Mouse (Mus musculus): ENCODE measurements at regions not wholly inside any gene's neighbourhood (a gene's known extent, or its start where the extent isn't known, plus 50 kb on each side); places are given as distances from the start of the nearest gene placed in this dataset.

DNA sequence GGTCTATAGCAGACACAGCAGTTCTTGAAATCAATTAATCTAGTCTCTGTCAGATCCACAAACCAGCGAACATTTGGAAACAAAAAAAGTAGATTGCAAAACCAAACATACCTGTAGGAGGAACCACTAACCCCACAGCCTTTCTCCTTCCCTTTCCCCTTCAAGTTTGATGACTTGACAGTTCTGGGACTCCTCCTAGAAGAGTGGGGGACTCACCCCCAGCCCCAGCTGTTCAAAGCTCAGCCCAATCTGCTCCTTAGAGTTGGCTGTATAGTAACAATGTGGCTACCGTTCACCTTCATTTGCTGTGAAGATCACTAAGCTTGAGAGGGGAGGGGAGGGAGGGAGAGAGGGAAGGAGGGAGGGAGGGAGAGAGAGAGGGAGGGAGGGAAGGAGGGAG is 259.3 kb downstream of the Gm11361 start:
- no peak for DNase-seq

DNA sequence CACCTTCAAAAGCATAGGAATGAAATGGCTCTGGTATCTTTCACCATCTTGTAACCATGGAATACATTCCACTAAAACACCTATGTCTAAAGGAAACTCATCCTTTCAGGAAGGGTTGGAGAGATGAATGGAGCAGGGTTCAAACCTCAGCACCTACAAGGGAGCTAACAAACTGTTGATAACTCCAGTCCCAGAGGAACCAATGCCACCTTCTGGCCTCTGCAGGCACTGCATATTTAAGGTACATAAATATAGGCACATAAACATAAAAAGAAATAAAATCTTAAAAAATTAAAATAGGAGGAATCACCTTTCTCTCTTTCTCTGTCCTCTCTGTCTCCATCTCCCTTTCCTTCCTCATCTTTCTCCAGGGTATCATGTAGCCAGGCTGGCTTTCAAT is 256.9 kb downstream of the Gm11361 start:
- DNase-seq: no peak

DNA sequence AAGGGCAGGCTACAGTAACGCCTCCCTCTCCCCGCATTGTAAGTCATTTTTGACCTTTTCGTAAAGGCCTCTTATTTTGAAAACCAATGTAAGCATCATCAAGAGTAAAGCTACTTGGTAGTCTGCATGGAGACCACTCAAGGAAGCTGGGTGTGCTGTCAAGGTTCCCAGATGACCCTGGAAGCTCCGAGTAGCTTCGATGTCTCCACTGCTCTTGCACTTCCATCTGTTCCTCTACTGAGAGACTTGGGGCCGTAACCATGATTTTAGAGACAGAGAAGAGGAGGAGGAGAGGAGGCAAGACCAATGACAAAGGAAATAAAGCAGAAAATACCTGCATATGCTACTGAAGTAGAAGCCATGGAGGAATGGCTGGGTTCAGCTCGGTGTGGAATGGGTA is 256.0 kb downstream of the Gm11361 start:
- DNase-seq: no peak

DNA sequence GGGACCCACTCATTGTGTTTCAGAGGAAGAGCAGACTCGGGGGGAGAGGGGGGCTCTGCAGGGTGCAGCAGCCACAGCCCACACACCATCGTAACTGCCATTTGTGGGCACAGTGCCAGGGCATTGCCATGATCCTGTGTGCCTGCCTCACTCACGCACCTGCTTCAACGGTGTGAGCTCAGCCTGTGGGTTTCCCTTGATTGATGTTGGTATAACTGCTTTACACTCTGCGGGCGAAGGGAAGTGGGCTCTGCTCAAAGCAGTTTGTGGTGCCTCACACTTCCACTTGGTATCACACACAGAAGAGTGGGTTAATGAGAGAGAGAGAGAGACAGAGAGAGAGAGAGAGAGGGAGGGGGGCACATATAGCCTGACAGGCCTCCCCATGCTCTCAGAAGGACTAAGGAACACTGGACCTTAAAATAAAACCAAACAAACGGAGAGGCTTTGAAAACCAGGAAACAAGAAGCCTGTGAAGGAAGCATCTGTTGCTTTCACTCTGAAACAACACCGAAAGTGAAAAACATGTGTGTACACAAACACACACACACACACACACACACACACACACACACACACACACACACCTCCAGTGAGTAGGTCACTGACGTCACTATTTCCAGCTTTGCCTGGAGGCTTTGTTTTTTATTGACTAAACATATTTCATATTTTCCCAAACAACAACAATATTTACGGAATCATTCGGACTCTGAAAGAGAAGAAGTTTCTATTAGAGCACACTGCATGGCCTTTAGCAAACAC is 255.4 kb downstream of the Gm11361 start:
- peak in 1 of 2 experiments; percentile 36 for DNase-seq

DNA sequence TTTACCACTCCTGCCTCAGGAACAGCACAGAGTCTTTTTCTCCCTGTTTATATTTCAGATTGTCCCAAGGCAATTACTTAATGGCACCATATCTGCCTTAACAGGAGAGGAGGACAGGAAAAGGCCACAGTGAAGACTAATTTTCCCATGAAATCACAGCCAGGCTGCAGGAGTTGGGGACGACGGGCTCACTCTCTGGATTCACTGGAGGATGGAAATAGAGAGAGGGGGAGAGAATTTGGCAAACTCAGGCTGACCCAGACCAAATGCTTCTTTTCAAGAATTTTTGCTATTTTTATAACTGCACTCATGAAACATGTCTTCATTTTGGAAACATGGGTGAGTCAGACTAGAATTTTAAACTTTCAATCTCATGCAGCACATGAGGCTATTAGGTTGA is 250.9 kb downstream of the Gm11361 start:
- no peak for DNase-seq

DNA sequence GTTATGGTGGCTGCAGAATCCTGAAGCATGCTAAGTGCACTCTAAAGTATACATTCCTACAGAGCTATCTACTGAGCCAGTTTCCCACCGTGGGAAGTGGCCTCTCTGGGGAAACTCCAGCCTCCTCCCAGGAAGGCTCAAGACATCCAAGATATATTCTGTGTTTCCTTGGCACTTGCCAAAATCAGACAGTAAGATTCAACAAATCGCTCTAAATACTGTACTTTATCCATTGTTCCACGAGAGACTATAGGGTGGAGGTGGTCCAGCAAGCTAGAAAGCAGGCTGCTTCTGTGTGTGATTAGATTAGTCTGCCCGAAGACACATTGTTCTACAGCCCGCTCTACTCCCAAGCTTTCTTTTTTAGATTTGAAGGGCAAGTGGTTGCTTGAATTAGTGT is 250.5 kb downstream of the Gm11361 start:
- DNase-seq: no peak

DNA sequence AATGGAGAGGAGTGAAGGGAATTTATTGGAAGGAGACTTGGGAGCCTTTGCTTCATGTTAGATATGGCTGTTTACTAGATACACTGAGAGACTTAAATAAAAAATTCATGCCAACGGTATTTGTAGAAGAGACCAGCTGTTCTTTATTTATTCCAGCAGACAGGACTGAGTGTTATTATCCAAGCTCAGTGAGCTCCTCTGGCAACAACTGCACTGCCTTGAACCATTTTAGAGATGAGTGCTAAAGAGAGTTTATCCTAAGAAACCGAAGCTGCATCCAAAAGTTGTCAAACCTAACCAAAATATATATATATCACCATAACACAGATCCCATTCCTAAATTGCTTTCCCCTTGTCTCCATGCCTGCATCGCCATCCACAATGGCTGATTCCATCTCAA is 247.0 kb downstream of the Gm11361 start:
- no peak for DNase-seq

DNA sequence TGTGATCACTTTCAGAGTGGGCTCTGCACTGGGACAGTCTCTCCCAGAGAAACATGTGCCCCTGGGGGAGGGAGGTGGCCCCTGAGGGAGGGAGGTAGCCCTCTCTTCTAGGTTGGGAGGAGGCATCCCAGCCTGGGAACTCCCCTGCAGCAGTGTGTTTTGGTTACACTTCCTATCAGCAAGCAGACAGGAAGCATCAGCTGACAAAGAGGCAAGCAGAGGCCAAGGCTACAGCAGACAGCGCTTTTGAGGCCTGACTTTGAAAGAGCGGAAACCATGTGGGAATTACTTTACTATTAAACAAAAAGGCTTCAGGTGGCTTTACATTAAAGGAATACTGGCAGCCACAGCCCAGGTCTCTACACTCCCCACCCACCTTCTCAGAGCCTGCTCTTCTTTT is 244.8 kb downstream of the Gm11361 start:
- DNase-seq: no peak

DNA sequence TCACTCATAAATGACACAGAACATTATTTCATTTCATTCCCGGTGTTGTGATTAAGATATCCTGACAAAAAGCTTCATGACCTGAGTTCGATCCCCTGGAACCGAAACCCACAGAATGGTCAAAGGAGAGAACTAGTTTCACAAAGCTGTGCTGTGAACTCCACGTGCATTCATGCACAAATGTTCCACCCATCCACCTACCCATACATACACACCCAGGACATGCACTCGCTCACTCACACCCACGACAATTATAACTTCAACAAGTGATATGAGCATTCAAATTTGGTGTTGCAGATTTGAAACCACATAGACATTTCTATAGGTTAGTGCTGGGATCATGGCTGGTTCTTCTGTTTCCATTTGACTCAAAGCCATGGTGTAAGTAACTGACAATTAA is 243.4 kb downstream of the Gm11361 start:
- no peak for DNase-seq

DNA sequence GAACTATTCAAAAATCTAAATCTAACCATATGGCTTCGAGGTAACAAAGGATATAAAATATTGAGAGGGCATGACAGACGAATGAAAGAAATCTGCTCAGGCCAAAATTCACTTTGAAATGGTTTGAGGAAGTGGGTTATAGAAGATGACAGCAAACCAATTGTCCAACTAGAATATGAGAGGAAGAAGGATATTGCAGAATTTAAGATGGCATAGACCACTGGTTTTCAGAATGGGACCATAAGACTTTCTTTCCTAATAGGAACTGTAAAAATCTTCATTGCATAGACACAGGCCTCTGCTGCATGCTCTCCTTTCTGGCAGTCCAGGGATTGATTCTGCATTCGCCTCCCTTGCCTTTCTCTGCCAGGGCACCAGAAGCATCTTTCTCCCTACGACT is 240.2 kb downstream of the Gm11361 start:
- DNase-seq: no peak

DNA sequence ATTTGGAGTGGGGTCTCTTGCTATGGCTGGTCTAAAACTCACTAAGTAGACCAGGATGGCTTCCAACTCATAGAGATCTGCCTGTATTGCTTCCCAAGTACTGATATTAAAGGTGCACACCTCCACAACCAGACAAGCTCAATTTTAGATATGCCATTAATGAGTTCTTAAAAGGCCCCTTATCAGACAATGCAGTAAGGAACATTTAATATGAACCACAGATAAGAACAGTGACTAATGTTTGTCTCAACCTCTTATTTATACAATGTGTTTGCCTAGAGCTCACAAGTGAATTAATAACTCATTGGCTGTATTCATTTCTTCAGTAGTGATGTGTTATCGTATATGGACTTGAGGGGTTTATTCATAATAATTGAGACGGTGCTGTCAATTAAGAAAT is 234.7 kb downstream of the Gm11361 start:
- DNase-seq: no peak

DNA sequence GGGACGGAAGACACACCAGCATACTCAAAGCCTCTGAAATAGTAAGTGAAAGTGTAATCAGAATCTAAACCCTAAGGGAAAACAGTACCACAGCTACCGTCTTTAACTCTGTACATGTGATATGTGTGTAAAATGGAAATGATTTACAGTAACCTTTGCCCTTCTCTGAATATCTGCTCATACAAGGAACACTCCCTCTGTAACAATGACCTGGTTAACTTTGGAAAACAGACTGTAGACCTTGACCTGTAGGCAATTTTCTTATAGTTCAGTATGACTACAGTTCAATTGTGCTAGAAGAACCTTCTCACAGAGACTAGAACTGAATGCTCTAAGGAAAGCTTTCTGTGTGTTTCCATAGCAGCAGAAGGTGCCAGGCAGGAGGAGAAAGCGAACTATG is 226.4 kb downstream of the Gm11361 start:
- no peak for DNase-seq

DNA sequence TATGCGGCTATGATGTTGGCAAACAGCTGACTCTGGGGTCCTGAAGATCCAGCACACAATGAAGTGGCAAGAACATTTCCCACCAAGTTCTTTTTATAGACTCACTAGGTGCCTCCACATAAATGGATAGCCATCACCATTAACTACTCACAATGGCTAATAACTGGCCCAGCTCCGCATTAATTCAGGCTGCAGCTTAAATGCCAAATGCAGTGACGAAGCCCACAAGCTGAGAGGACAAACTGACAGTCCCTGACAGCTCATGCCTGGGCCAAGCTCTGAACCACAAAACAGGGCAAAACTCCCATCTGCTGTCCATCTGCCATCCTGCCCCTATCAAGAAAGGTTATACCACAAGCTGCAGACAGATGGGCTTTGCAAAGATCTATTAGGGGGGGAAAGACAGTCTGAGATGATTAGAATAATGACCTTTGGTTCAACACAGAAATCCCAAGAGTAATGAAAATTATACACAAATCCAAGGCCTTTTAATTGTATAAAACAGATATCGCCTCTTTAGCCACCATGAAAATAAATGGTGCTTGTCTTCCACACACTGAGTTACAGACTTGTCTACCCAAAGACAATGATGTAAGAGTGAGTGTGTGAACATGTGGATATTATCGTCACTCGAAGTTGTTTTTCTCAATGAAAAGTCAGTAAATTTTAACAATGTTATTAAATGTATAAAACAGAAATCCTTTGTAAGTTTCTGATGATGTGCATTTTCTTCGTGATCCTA is 224.1 kb downstream of the Gm11361 start:
- DNase-seq: peak; percentile 71 to 82

DNA sequence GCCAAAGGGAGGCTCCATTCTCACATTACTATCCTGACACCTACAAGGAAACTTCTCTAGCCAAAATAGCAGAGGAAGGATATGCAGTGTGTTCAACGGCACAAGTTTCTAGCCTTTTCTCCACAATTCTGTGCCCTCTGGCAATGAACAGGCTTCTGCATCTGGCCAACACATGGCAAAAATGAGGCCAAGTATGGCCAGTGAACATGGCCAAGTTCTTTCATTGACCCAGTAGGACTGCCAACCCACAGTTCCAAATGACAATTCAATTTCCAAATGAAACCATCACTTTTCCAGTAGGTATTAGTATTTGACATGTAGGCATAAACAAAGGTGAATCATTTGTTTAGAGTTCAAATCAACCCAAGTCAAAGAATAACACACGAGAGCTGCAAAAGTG is 208.8 kb downstream of the Gm11361 start:
- no peak for DNase-seq

DNA sequence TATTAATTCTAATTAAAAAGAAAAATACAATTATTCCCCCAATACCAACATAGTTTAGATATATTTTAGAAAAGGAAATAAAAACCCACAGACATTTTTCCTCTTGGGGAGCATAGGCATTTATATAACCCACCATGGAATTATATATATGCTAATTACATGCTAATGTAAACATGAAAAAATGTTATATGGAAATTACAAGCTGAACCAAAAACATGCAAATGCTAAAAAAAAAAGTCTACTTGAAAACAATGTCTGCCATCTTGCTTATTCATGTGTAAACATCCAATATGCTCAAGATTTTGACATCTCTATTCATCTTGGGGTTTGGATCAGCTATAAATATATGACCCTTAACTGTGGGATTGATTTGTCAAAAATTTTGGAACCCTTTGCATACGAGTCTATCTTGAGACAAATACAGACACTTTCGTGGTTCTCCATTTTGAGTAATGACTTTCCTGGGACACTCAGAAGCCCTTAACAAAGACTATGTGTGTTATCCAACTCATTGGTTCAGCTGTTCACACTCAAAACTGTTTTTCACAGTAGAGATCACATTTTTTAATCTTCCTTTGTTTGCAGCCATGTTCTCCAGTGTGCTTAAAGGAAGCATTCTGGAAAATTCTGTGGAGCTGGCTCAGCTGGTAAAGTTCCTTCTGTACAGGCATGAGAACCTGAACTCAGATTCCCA is 208.0 kb downstream of the Gm11361 start:
- no peak for DNase-seq

DNA sequence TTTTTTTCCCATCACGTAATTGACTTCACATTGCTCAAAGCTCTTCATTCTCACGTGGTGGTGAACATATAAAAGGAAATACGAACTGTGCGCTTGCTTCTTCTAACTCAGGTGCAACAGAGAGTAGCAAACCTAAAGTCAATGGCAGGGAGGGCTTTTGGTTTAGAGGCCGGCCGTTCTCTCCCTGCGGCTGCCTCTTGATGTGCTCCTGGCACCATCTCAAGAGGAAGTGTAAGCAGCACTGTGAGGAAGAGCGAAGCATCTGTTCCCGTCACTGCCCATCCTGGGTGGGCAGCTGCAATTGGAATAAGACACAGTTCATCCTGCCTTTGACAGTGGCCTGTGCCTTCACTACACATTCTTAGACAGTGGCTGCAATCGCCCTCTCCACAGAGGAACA is 204.0 kb downstream of the Gm11361 start:
- DNase-seq: no peak

DNA sequence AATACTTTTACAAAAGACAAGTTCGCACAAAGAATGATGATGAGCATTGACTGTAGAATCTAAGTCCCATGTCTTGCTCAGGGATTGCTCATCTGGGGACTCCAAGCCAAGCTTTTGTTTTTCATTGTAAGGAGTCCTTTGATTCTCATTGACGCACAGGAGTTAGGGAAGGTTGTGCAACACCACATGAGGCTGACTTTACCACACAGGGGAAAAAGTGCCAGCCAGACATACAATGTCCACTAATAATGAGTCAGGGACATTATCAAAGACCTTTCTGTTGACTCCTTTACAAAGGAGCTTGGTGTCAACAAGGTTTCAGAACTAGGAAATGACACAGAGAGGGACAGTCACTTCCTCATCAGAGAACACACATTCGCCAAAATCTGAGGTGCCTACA is 200.1 kb downstream of the Gm11361 start:
- no peak for DNase-seq

DNA sequence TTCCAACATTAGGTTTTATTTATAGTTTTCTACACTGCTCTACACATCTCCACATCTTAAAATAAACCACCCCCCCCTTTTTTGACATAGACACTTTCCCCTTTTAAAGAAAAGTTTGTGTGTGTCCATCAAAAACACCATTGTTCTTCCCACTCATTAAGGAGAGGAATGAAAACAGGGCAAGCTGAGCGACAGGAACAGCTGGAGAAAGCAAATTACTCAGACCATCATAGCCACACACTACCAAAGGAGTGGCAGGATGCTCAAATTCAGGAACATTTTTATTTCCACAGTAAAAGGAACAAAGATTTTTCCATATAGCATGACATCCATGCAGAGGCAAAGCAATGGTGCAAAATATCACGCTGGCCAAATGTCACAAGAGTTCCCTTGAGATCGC is 198.6 kb downstream of the Gm11361 start:
- no peak for DNase-seq

DNA sequence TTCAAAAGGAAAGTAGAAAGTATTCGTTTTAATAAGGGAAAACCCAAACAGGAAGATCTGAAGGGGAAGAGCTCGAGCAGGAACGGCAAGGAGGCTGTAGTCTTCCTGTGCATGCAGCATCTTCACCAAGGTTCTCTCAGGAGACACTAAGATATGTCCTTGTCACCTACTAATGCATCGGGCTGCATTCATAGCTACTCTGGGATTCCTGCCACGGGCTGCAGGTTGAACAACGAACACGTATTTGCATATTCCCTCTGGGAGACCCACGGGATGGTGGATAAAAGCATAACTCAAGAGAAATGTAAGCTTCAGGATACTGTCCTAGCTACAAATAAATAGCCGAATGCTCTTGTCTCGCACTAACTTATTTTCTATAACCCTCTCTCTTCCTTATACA is 197.7 kb downstream of the Gm11361 start:
- no peak for DNase-seq

DNA sequence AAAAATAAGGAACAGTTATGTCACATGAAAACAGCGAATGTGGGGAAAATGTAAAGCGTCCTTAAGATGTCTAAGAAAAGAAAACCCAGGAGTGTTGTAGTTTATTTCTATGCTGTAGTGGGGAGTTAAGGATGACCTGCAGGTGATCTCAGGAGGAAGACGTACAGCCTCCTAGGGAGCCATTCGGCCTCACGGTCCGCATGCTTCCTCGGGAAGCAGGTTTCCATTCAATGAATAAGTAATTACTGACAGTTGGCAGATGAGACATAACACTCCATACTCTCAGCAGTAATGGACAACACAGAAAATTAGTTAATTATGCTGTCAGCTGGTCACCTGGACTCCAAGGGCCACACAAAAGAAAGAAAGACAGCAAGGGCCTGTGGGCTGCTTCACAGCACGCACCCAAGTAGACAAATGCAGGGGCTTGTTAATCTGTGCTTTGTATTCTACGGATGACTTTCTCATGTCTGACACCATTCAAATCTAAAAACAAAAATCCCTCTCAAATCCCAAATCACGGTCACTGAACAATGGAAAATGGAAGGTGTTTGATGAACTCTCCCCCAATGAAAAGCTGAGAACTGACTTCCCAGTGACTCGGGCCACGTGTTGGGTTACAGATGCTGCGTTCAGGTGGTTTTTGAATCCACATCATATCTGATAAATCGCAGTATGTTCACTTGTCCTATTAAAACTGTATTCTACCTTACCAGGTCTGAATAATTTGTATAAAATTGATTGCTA is 193.5 kb downstream of the Gm11361 start:
- no peak for DNase-seq

DNA sequence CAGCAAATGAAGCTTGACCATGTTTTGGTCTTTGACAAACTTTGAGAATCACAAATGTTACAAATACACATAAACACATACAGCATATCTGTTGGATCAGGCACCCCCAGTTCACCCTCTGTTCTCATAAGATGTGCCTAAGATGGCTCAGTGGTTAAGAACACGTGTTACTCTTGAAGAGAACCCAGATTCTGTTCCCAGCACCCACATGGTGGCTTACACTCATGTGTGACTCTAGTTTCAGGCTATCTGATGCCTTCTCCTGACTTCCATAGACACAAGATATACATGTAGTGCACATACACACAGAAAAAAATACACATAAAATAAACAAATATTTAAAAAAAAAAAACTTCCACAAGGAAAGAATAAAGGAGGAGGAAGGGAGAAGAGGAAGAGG is 191.7 kb downstream of the Gm11361 start:
- DNase-seq: no peak

DNA sequence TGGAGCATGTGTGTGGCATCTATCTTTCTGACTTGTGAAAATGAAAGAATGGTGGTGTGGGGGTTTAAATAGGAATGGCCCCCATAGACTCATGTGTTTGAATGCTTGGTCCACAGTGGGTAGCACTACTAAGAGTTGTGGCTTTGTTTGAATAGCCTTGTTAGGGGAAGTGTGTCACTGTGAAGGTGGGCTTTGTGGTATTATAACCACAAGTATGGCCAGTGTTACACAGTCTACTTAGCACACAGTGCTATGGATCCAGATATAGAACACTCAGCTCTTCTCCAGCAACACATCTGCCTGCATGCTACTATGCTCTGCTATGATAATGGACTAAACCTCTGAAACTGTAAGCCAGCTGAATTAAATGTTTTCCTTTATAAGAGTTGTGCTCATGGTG is 184.9 kb downstream of the Gm11361 start:
- no peak for DNase-seq

DNA sequence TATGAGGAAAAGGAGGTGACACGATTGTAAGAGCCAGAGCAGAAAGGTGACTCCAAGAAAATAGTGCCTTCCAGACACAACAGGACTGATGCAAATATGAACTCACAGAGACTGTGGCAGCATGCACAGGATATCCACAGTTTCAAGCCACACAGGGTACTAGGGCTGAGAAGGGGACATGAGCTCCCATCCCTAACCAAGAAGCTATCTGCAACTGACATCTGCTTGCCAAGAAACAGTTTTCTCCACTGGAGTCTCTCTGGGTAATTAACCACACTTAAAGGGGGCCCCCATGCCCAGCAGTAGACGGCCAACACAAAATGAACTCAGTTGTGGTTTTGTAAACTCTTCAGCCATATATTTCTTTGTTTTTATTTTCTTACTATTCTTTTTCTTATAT is 176.1 kb downstream of the Gm11361 start:
- no peak for DNase-seq

Measured in cerebellum, postnatal 25 days (tissue).